Mouse (Mus musculus) MEL (cell line): ENCODE measurements around the gene Cdca4.

Experiments used
- ELF1 ChIP-seq: IDR thresholded peaks from 2 replicates; pipeline ENCODE4 v1.6.1; 2014; ENCODE audit warnings: low read depth, mild to moderate bottlenecking, inconsistent platforms, low read length, improper control_type of control experiment, moderate library complexity
- ETS1 ChIP-seq: IDR thresholded peaks from 2 replicates; pipeline ENCODE4 v1.6.1; 2012; ENCODE audit warnings: low read depth, mild to moderate bottlenecking, inconsistent platforms, low read length, improper control_type of control experiment, moderate library complexity
- MAX ChIP-seq: IDR thresholded peaks from 2 replicates; pipeline ENCODE4 v1.6.1; 2011; ENCODE audit warnings: low read length, improper control_type of control experiment

GRCm38 (mm10) chr12:112810092-112810885 is 18.9 kb downstream of the Cdca4 start:
- TF ChIP-seq ETS1 (no peak), MAX (no peak), ELF1 (no peak)
